Mouse (Mus musculus) left cerebral cortex, adult 8-10 months (tissue): ENCODE results near the gene Slc45a2. TPM values are rescaled to one million over a fixed set of nuclear protein-coding genes. Genes with fewer than 3 reads are reported as not detected.

ENCODE experiments used
- DNase-seq, 2 experiments: peaks; one replicate each; pipeline ENCODE4 v3.0.0; 2022; ENCODE audit warnings: low spot score in 2 of 2
- total RNA-seq, 4 experiments: library from RNA; stranded (reverse); gene quantifications; 2 replicates each; pipeline ENCODE4 v1.2.4; 2022

Slc45a2 gene
- total RNA-seq, 4 experiments from 2014 or later, result not detected

DNA sequence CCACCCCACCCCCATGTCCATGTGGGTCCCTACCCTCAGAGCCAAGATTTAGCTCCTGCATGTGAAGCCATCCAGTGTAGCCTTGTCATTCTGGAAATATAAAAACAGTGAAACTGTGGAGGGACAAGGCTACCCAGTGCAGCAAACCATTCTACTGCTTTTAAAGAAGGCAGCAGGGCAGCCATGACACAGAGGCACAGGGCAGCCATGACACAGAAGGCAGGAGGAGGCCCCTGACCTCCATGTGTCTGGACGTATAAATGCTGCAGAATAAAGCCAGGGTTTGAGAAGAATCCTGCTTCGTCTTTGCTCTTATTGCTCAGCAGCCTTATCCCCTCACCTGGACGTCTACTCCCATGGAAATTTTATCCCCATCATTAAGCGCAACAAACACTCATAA lies 3.3 kb downstream of the Slc45a2 start:
- no peak for DNase-seq

DNA sequence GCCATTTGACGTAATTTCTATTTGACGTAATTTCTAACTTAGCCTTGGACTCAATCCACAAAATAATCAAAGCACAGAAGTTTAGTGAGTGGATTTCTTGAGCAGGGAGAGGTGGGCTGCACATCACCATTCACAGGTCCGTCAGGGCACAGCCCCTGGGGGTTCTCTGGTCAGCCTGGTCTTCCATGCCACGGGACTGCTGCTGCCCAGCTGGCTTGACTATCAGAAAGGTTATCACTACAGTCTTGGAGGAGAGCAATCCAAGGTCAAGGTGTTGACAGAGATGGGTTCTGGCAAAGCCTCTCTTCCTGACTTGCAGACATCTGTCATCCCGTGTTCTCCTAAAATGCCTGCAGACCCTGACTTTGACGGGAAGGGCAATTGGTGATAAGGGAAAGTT lies 4.1 kb downstream of the Slc45a2 start:
- no peak for DNase-seq

DNA sequence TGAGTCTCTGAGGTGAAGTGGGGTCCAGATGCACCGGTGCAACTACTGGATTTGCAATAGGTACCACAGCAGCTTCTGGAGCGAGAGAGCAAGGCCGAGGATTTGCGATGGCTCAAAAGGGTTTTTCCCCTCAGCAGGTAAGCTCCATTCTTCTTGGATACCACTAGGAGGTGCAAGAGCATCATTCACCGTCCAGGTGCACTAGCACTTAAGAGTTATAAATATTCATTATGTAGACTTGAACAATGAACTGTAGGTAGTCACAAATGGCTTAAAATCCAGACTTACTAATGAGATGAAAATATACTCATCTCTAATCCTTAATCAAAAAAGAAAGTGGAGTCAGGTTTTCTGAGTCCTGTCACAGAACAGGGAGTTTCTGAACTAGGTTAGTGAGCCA lies 8.2 kb downstream of the Slc45a2 start:
- DNase-seq, result no peak

DNA sequence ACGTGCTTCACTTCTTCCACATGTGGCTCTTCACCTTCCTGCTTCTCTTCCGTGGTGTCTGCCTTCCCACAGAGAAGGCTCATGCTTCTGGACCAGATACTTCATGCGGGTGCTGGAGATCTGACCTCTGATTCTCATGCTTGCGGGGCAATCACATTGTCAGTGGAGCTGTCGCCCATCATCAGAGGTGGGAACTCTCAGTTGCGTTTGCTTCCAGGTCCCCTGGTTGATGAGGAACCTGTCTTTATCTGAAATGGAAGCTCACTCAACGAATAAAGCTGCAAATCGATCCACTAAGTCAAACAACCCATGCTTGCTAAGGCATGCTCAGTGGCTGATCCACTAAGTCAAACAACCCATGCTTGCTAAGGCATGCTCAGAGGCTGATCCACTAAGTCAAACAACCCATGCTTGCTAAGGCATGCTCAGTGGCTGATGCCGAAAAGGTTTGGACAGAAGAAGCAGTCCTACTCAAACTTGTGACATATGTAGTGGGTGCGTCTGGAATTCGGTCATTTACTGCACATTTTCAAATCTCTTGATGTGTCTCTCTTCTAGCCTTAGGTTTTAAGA lies 10.5 kb downstream of the Slc45a2 start:
- DNase-seq, result no peak

DNA sequence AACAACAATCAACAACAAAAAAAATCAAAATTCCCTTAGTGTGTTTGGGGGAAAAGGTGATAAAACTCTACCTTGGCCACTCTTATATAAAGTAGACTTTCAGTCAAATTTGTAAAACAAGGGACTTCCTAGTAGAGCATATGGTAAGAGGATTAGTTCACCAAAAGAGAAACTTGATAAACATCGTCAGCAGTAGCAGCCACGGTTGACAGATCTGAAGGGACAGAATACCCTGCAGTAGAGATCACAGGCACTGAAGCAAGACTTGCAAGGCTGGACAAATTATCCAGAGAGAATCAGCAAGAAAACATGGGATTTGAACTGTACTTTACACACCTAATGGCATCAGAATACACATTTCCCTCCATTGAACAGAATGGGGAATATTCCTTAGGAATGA lies 14.4 kb downstream of the Slc45a2 start:
- no peak for DNase-seq

DNA sequence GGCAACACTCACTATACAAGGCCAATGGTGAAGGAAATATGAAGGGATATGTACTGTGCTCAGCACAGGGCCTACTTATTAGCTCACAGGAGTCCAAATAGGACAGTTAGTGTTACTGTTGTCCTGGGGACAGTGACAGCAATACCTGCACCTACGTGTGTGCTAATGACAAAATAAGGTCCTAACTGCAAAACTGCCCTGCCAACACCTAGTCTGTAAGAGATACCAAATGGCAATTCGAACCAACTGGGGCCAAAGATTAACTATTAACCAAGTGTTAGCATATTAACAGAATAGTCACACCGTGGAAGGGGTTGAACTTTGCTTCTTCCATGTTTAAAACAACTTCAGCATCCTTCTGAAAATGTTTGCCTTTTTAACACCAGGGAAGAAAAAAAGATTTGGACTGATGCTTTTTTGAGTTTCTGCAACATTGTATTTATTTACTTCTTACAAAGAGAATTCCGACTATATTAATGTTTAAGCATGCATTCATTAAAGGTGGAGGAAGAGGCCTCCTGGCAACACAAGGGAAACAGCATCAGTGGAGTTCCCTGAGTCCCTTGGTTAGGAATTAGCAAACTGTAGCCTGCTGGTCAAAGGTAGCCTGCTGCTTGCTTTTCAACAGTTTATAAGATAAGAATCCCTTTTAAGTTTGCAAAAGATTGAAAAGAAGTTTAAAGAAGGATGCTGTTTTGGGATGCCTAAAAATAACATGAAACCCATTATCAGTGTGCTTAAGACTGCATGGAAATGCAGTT lies 26.5 kb downstream of the Slc45a2 start:
- no peak for DNase-seq

DNA sequence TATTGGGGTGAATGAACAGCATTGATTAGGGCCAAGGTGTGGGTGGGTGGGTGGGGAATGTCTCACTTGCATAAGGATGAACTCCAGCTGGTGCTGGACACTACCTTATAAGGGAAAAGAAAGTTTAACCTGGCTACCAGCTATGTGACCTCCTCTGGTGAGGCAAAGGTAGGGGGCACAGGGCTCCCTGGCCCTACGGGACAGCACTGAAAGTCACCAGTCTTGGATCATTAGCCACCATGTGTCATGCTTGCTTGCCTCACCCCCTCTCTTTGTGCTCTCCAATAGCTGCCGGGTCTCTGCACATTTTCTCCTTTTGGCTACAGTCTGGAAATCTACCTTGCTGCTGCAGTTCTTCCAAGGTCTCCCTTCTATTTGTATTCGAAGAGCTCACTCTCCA lies 29.7 kb downstream of the Slc45a2 start:
- no peak for DNase-seq

DNA sequence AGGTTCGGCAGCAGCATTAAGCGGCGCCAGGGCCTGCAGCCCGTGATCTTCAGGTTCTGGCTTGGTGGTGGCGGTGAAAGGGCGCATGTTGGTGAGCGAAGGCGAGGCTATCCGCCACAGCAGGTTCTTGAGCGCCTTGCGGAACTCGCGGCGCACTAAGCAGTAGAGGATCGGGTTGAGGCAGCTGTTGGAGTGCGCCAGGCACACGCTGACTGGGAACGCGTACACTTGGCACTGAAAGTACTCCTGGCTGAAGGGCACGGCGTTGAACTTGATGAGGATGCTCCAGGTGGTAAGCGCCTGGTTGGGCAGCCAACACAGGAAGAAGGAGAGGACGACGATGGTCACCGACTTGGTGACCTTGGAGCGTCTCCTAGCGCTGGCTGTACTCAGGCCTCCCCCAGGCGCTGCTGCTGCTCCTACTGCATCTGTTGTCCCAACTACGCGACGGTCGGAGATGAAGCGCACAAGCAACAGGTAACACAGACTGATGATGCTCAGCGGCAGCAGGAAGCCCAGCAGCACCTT lies 35.5 kb downstream of the Slc45a2 start:
- no peak for DNase-seq

DNA sequence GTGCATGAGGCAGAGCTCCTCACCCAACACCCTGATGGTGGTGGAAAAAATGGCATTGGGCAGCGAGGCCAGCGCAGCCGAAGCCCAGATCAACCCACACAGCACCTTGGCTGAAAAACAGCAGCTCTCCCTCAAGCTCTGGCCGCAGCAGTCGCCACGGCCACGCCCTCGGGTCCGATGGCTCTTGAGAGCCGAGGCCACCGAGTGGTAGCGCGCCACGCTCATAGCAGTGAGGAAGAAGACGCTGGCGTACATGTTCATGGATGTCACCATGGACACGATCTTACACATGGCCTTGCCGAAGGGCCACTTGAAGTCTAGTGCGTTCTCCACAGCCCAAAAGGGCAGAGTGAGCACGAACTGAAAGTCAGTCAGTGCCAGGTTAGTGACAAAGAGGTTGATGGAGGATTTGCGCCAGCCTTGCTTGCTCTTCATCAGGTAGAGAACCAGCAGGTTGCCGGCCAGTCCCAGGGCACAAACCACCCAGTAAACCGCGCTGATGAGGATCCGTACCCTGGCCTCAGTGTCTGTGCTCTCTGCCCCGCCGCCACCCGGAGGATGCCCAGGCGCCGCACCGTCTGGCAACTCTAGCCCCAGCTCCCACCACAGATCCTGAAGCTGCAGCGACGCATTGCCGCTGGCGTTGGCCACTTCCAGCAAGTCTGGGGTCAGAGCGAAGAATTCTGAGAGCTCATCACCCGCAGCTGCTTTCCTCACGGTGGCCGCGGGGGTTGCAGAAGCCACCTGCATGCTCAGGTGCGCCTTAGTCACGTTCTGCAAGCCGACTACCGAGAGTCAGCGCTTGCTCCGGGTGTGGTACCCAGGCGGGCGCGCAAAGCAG lies 36.2 kb downstream of the Slc45a2 start:
- peak in 1 of 2 experiments; percentile 10 for DNase-seq

DNA sequence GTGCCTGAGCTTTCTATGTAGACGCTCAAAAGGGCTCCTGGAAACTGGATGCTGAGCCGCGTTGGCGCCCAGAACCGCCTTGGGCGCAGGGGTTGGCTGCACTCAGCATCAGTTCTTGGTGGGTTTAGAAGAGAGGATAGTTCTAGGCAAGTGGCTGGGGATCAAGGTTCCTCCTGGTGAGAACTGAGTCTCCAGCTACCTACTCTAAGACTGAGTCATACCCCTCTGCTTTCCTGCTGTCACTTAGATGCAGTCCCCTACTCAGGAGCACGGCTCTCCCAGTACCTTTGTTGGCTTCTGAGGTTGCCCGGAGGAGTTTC lies 36.8 kb downstream of the Slc45a2 start:
- peak in 1 of 2 experiments; percentile 14 for DNase-seq

DNA sequence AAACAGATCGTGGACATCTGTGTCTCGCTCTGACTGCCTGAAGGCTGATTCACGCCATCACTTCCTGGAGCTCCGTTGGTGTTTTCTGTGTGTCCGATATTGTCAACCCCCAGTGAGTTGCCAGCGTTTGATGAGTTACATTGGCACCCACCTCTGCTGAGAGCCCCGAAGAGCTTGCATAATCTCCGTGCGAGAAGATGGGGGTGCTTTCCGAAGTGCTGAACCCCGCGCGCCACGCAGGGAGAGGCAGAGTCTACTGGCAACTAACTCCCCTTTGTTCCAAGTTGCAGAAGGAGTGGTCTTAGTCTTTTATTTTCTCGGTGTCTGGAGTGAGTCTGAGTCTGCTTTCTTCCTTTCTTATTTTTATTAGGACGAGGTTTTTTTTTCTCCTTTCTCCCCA lies 37.2 kb downstream of the Slc45a2 start, which contains the start of gene Rxfp3:
Gene Rxfp3, minus strand, starts transcription at position 281 of the 400 bp plus-strand sequence.
- peak in 1 of 2 experiments; percentile 8 for DNase-seq

DNA sequence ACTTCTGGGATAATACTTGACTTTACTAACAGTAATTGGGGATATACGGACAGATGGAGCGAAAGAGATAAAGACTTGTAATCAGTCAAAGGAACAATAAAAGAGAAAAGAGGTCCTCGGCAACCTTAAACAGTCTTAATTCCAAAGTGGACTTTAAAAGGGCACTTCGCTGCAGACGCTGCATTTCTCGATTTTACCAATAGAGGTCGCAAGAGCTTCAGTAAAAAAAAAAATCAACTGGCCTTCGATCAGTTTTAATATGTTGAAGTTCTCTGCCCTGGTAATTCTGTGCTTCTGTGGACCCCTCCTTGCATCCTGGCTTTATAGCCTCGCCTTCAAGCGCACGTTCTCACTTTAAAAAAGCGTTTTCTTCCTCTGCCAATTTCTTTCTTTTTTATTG lies 38.0 kb downstream of the Slc45a2 start:
- DNase-seq, result peak in 1 of 2 experiments; percentile 18

DNA sequence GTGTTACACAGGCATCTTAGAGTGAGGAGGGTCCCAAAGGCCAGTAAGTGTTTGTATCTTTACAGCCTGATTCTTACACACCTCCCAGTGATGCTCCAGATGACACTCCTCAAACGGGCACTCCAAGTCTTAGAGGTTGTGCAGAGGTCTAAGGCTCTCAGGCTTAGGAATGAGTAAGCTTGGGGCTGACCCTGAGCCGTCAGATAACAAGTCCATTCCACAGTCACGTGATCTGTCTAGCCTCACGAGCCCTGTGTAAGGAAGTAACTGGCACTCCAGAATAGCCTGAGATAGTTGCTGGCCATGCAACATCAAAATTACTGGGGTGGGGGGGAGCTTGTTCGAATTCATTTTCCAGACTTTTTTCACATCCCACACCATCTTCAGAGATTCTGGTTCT lies 39.5 kb downstream of the Slc45a2 start:
- no peak for DNase-seq

DNA sequence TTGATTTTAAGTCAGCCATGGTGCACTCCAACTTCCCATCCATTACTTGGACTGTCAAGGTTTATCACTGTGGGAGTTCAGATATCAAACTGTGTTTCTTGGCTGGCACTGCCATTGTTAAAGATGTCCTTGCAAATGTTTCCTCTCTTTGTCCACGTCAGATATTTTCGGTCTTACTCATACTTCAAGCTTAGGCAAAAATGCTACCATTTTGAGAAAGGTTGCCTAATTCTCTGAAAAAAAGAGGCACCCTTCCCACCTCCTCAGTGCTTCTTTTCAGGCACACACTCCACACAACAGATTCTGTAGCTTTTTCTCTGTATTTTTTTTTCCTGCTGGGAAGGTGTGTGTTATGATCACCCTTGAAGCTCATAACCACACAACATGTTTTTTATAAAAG lies 40.7 kb downstream of the Slc45a2 start:
- no peak for DNase-seq

DNA sequence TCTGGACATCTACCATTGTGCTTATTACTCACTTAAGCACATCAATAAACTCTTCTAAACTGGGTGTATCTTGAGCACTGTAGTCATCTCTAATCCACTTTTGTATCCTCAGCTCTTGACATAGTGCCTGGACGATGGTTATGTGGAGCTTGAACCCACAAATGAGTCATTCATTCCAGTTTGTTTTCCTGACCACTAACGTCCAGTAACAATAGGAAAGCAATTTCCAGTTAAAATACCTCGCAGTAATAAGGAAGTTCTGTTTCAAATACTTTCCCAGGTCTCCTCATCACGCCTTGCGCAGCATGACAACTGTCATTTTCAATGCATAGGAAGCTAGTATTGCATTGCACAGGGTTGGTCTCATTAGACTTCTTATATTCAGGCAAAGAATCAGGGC lies 42.3 kb downstream of the Slc45a2 start:
- no peak for DNase-seq

DNA sequence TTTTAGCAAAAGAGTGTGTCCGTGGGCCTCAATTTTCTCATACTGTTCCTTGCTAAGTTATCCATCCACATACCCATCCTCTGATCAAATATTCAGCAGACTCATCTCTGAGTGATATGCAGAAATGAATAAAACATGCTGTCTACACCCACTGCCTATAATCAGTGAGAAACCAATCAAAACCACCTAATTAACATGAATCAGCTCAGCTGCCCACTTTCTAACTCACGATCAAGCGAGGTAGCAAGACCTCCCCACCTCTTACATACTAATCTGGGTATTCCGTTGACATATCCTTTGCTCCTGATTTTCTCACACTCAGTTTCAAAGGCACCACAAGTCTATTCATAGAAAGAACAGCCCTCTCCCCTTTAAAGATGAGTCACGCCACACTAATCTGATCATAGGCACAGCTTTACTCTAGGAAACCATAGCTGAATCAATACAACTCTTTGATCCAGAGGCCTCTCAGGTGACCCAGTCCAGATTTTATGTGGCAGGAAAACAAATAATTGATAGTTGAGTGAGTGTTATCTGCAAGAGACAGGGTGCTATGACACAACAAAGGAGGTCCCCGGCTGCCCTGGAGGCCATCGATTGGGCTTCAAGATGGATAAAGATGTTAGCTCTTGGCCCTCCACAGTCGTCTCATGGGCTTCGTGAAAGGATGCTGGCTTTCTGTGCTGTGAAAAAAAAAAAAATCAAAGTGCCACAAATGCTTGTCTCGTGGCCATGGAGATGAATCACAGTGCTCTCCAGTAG lies 53.3 kb downstream of the Slc45a2 start:
- no peak for DNase-seq

DNA sequence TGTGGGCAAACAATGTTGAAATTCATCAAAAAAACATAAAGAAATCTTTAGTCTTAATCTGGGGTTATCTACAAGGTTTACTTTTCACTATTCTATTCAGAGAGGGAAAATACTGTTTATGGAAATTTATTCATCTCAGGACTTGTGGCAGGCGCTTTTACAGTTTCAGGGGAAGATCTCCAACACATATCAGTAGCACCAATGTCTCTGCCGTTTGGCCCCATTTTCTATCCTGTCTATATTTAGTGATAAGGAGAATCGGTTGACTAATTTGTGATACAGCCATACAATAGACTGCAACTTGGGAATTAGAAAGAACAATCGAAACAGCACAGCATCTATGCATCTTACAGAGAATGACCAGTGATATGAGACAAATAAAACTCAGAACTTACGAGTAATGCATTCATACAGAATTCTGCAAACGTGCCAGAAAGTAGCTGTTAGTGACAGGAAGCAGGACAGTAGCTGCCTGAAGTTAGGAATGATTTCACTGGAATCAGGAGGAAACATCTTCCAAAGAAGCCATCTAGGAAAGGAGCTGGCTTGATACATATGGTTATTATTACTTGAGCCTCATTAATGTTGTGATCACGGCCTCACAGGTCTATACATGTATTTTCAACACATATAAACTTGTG lies 54.0 kb downstream of the Slc45a2 start:
- DNase-seq, result no peak

DNA sequence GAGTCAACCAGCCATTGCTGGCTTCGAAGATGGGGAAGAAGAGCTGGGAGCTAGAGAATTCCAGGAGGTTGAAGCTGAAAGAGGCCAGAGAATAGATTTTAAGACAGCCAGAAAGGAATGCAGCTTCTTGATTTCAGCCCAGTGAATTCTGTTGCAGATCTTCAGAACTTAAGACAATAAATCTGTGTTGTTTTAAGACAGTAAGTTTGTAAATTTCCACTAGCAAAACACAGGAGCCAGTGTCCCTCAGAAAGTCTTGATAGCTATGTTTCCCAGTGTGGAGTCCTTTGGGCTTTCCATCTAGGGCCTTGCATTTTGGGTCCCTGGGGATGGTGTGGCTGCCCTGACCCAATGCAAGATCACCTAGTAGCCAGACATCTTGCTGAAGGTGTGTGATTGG lies 62.4 kb downstream of the Slc45a2 start:
- DNase-seq, result no peak

DNA sequence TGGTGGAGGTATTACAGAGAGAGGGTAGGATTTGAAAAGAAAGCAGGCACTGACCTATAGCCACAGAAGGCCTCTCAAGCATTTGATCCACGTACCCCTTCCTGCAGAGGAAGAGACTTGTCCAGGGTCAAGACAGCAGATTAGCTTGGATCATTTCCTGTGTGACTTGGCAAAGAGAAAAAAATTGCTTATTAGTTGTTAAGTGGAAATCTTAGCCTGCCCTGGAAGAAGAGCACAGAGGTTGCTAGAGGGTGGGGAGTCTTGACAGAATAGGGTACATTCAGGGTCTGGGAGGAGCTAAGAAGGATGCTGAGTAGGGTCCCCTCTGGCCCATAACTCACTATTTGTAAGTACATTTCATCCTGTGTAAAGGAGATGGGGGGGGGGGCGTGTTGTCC lies 63.6 kb downstream of the Slc45a2 start:
- no peak for DNase-seq

DNA sequence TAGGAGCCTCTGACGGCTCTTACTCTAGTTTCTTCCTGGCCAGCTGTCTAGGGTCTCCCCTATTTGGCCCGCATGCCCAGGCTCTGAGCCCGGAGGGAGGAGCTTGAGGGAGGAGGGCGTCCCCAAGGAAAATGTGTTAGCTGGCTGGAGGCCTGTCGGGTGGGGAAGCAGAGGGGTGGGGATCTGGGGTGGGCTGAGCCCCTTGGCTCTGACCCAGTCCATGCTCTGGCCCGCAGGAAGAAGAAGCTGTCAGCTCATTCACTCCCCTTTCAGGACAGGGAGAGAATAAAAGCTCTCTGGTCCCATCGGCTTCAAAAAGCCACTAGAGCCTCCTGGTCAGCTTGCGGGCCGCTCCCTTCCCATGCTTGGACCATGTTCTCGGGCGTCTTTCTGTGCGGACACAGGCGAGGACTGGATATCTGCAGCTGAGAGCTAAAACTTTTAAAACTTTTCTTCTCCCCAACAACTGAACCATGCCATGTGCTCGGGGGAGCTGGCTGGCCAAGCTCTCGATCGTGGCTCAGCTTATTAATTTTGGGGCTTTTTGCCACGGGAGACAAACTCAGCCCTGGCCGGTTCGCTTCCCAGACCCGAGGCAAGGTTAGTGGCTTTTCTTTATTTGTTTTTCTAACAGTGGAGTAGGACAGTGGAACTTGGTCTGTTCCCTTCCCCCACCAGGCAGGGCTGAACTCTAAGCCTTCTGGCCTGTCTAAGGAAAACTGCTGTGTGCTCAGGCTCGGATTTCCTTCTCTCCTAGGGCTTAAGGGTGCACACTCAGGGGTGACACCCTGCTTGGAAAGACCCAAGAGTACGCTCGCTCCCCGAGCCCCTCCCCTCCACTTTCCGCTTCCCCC lies 64.3 kb downstream of the Slc45a2 start, which contains the start of gene Adamts12:
Gene Adamts12, plus strand, starts transcription at position 233 of the 854 bp plus-strand sequence.
- DNase-seq, result no peak
